ENCODE assay signal across 23 mouse cellular contexts in the genomic region with DNA sequence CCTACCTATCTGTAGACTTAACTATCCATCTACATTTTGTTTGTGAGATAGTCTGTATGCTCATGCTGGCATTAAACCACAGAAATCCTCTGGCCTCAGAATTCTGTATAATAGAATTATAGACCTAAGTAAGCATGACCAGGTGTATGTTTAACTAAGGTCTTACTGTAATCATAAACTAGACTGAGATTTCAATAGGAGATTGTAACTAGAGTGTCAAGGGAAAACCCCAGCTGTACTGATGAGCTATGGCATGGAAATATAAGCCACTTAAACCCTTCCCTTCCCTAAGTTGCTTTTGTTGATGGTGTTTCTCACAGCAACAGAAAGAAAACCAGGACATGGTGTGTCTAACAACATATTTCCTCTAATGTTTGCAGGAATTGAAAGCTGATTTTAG.
"Had no signal": no experiment of that assay in that cellular context is flagged by ENCODE, and none has a peak within 500 bp of the region (broad histone marks: within the 10 kb centered on the region; RNA-seq: fewer than 3 reads in every experiment).

No protein-coding gene starts in this region.

- DNase-seq: gastrocnemius, postnatal 14 days; gastrocnemius, postnatal 36 days; heart, adult 11 months; heart, adult 2 months; heart, postnatal 14 days; heart, postnatal 36 days; kidney, adult 11 months; kidney, adult 8-10 months; kidney, postnatal 36 days; layer of hippocampus, adult 9-11 months; layer of hippocampus, postnatal 36 days; left cerebral cortex, postnatal 4 days had no signal

- H3K27me3 ChIP-seq: heart, embryonic 13.5 days; heart, embryonic 15.5 days; hindbrain, embryonic 13.5 days; hindbrain, embryonic 15.5 days; limb, embryonic 13.5 days; limb, embryonic 15.5 days; liver, embryonic 12.5 days had no signal

- H3K4me2 ChIP-seq: heart, embryonic 11.5 days; heart, embryonic 13.5 days; heart, embryonic 15.5 days; hindbrain, embryonic 13.5 days; hindbrain, embryonic 15.5 days; limb, embryonic 13.5 days; limb, embryonic 15.5 days; liver, embryonic 12.5 days had no signal

- H3K9me3 ChIP-seq: heart, embryonic 13.5 days; heart, embryonic 15.5 days; hindbrain, embryonic 13.5 days; hindbrain, embryonic 15.5 days; limb, embryonic 13.5 days; limb, embryonic 15.5 days; liver, embryonic 12.5 days had no signal

- H3K4me3 ChIP-seq: heart, adult 2 months; heart, embryonic 13.5 days; heart, embryonic 15.5 days; hindbrain, embryonic 13.5 days; hindbrain, embryonic 15.5 days; limb, embryonic 13.5 days; limb, embryonic 15.5 days; liver, embryonic 12.5 days had no signal

- H3K9ac ChIP-seq: heart, embryonic 13.5 days; heart, embryonic 15.5 days; hindbrain, embryonic 13.5 days; hindbrain, embryonic 15.5 days; limb, embryonic 13.5 days; limb, embryonic 15.5 days; liver, embryonic 12.5 days; liver, embryonic 14.5 days had no signal

- ATAC-seq: hindbrain, postnatal 0 days; intestine, embryonic 16.5 days; liver, embryonic 12.5 days had no signal

- H3K36me3 ChIP-seq: heart, embryonic 13.5 days; heart, embryonic 15.5 days; hindbrain, embryonic 13.5 days; hindbrain, embryonic 15.5 days; limb, embryonic 13.5 days; limb, embryonic 15.5 days; liver, embryonic 12.5 days had no signal

- H3K4me1 ChIP-seq: heart, embryonic 13.5 days; heart, embryonic 15.5 days; hindbrain, embryonic 13.5 days; hindbrain, embryonic 15.5 days; limb, embryonic 13.5 days; limb, embryonic 15.5 days; liver, embryonic 12.5 days had no signal

- H3K27ac ChIP-seq: heart, adult 2 months; heart, embryonic 13.5 days; heart, embryonic 15.5 days; hindbrain, embryonic 13.5 days; hindbrain, embryonic 15.5 days; hindbrain, postnatal 0 days; limb, embryonic 13.5 days; limb, embryonic 15.5 days; liver, embryonic 12.5 days; liver, embryonic 14.5 days had no signal
